Mouse (Mus musculus) cerebellum, adult 2 months (tissue): ENCODE results near the gene Muc2.

Experiments
- CTCF ChIP-seq: fragments of 200-500 bp; IDR thresholded peaks from 2 replicates; pipeline ENCODE4 v1.5.1; 2011; ENCODE audit warnings: low read depth, mild to moderate bottlenecking, control low read depth, low read length, moderate library complexity, borderline replicate concordance; ENCODE audit not compliant: insufficient read depth
- POLR2A ChIP-seq: fragments of 200-500 bp; IDR thresholded peaks from 2 replicates; pipeline ENCODE4 v1.6.1; 2011; ENCODE audit warnings: low read length, control low read depth, borderline replicate concordance; ENCODE audit not compliant: insufficient read depth

GRCm38 (mm10) chr7:141758291-141758690, 68.2 kb downstream of the Muc2 start:
- TF ChIP-seq POLR2A (no peak), CTCF (no peak)
